Mouse (Mus musculus) cerebellum, postnatal 25 days (tissue): ENCODE data around the gene 2310022B05Rik.

ENCODE experiments used
- DNase-seq, 2 experiments: peaks; one replicate each; pipeline ENCODE4 v3.0.0; 2021; ENCODE audit warnings: mixed read lengths in 2 of 2

Gene 2310022B05Rik

DNA sequence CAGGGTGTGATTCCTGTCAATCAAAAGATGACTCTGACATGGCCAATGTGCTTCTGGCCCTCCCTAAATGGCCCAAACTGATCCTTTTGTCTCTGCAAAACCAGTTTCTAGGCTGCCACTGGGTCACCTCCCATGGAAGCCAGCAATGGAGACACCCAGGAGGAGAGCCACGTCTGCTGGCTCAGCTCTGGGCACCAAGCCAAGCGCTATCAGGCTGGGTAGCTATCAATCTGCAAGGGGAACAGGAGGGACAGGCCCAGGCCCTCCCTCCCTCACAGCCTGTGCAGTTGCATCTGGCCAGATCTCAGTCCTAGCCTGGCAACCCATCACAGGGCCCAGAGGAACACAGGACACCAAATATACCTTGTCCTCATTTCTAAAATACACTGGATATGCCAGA lies 4.8 kb downstream of the 2310022B05Rik start:
- peak; percentile 55 to 70 for DNase-seq

GRCm38 (mm10) chr8:124657961-124658360 lies 5.2 kb downstream of the 2310022B05Rik start:
- no peak for DNase-seq

DNA sequence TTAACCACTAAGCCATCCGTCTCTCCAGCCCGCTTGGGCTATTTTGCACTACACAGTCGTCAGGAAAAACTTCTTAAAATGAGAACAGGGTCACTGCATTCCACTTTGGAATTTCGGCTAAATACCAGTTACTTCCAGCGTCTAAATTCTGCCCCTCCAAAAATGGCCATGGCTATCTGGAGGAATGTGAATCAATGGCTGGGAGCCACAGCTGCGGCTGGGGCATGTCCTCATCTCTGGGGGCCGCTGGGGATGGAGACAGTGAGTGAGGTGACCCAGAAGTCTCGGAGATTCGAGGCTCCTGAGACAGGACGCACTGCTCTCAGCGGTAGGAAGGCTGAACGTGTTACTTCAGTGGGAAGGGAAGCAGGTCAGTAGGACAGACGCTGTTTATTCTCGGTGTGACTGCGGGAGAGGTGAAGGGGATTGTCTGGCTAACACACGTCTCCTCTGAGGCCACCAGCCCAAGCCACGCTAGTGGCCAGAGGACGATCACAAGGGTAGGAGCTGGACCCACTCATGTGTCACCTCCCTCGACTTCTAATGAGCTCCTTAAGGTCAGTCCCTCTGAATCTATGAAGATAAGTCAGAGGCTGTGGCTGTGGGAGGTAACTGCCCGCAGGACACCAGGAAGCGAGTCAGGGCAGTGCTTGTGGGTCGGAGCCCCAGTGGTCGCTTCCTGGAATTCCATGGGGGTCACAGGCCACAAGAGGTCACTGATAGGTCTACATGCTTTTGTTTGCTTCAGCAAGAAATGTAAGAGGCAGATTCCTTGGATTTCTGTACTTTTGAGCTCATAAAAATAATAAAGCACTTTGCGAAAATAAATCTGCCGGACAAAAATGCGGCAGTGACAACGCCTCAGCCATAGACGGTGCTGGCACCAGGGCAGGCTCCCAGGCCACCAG lies 9.3 kb downstream of the 2310022B05Rik start:
- DNase-seq = no peak

DNA sequence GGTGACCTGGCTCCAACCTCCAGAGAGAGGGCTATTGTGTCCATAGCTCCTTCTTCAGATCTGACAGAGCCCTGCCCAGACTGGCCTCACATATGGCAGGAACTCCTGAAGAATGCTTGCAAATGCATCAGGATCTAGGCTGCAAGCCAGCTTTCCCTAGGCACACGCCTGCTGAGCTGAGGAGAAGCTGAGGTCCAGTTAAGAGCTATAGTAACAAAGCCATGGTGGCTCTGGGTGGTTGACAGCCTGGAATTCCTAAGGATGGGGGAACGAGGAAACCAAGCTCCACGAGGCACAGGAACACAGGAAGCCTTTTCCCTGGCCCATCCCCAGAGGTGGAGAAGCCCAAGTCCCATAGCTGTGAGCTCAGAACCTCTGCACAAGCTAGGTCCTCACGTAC lies 10.6 kb downstream of the 2310022B05Rik start:
- peak; percentile 65 to 75 for DNase-seq

DNA sequence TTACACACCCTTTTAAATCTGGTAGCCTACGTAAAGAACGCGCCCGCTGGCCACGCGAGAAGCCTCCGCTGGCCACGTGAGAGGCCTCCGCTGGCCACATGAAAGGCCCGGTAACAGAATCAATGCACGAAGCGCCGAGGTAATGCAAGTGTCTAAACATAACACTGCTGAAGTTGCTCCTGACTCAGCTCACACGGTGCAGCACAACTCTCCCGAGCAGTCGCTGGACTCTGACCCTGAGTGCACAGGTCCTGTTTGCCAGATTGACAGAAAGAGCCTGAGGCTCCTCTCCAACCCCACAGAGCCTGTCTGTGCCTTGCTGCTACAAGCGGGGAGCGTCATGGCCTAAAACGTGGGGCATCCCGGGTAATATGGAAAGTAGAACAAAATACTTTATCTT lies 11.4 kb downstream of the 2310022B05Rik start:
- no peak for DNase-seq

DNA sequence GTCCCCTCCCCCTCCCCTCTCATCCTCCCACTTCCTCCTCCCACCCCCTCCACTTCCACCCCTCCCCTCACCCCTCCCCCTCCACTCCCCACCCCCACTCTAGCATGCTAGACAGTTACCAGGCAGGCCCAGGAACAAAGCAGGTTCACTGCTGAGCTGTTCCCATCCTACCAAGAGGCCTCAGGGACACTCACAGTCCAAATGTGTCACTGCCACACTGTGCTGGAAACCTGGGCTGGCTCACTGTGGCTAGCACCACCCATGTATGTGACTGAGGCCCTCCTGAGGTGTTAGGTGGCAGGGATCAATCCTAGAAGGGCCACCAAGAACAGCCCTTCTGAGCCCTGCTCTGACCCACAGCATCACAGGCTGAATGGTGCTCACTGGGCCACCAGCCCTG lies 14.9 kb downstream of the 2310022B05Rik start:
- no peak for DNase-seq

GRCm38 (mm10) chr8:124643540-124644339 lies 19.4 kb downstream of the 2310022B05Rik start:
- DNase-seq = peak in 1 of 2 experiments; percentile 45

- no peak for DNase-seq
These were observed 21.6 kb downstream of the 2310022B05Rik start for GRCm38 (mm10) chr8:124641599-124641998.

DNA sequence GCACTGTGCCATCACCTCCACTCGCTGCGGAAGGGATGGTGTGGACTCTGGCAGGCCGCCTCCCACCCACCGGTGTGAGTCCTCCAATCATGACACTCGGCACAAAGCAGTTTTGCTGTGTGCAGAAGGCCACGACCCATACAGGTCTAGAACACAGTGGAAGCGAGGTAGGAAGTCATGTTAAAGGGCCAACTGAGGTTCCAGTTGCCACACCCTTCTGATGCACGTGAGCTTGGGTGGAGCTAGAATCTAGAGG lies 28.0 kb downstream of the 2310022B05Rik start:
- DNase-seq = no peak

- peak in 1 of 2 experiments; percentile 47 for DNase-seq
These were observed 28.5 kb downstream of the 2310022B05Rik start for GRCm38 (mm10) chr8:124634411-124635246.

- DNase-seq = peak; percentile 52 to 63
These were observed 30.0 kb downstream of the 2310022B05Rik start for GRCm38 (mm10) chr8:124633001-124633703.

DNA sequence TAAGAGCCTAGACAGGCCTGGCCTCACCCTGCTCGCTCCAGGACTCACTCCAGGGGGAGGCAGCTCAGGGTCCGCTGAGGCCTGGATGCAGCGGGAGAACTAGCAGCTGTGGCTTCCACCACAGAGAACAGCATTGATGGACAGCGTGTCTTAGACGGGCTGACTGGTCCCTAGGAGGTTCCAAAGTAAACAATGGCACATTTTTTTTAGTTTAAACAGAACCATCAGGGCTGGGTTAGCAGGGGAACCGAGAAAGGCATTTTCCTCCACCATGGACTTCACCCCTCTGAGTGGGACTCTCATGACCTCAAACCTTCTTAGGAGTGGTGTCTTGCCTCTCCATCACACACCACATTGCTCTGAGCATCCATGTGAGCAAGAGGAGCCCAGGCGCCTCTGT lies 31.2 kb downstream of the 2310022B05Rik start:
- DNase-seq = no peak

DNA sequence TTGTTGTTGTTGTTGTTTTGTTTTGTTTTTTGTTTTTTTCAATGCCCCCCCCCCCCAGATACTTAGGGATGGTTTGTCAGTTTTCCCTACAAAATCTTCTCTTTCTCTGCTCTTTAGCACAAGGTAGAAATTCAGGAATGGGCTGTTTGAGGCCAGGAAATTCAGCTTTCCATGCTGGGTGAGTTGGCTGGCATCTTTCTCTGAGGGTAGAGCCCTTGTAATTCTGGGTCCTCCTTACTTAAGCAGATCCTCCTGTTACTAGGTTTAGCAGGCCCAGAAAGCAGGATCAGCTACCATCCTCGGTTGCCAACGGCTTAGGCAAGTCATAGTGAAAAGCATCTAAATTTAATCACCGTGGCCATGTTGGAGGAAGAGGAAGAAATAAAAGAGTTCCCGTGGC lies 32.3 kb downstream of the 2310022B05Rik start:
- DNase-seq = no peak

DNA sequence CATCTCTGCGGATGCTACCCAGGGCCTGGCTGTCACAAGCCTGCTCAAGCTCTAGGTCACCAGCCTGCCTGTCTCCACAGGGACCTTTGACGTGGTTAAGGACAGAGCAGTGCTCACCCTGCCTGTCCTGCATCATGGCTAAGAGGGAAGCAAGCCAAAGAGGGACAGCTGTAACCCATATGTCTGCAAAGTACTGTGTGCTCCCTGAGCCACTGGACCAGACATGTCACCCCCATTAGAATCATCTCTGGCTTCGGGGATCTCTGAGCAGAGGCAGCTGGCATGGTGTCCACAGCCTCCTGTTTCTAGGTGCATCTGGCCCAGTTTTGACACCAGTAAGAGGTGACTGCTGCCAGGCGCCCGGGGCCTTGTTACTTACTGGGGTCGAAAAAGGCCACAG lies 32.7 kb downstream of the 2310022B05Rik start:
- DNase-seq = no peak

- DNase-seq = no peak
These were observed 36.9 kb downstream of the 2310022B05Rik start for GRCm38 (mm10) chr8:124626251-124626650.

DNA sequence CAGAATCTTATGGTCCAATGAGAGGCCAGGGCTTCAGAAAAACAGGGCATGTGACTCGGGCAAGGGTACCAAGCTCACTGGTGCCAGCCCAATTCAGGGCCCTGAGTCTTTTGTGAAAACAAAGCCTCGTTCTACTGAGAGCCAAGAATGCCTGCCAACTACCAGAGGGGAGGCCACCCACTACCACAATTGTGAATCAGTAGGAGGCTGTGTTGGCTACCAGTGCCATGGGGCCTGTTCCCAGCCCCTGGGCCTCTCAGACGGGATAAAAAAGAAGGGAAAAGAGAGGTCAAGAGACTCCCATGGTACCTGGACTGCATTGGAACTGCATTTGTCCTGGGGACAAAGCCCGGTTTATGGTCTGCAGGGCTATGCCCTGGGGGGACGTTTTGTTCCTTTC lies 41.9 kb downstream of the 2310022B05Rik start:
- DNase-seq = no peak

DNA sequence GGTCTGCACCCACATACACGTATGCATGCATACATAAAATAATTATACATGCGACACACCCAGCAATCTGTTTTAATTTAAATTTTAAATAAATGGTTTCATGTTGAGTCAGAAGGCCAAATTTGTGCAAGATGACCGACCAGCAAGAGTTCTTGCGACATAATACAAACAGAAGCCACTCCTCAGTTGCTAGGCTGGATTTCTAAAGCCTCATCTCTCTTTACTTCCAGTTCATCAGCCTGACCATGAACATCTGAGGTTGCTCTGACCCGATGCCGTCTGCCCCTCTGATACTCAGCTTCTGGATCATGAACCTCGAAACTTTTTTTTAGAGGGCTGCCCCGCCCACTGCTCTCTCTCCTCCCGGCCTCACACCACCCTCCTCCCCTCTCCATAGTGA lies 44.9 kb downstream of the 2310022B05Rik start:
- DNase-seq = no peak

- peak; percentile 91 for DNase-seq
These were observed 45.8 kb downstream of the 2310022B05Rik start for GRCm38 (mm10) chr8:124617266-124617869.

- no peak for DNase-seq
These were observed 48.8 kb downstream of the 2310022B05Rik start for GRCm38 (mm10) chr8:124614325-124614724.

DNA sequence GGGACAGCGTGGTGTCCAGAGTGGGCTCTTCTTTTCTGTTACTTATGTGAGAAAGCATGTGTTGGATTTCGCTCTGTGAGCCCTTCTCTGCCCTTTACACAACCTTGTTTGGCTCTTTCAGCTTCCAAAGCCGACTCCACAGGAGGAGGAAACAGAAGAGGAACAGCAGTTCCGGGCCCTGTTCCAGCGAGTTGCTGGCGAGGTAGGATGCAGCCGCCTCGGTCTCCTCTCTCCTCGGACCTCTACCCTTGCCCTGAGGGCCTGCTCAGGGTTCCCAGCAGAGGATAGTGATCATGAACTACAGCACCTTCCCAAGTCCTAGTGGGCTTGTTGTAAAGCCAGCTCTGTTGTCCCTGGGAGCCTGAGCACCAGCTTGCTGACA lies 54.2 kb downstream of the 2310022B05Rik start:
- DNase-seq = peak in 1 of 2 experiments; percentile 69

GRCm38 (mm10) chr8:124608239-124608971 lies 54.8 kb downstream of the 2310022B05Rik start:
- peak; percentile 58 to 67 for DNase-seq
